Mouse (Mus musculus) left cerebral cortex, adult 8-10 months (tissue): ENCODE results near the gene Dnajc17. TPM values are rescaled to one million over a fixed set of nuclear protein-coding genes. Genes with fewer than 3 reads are reported as not detected.

ENCODE experiments used
- DNase-seq, 2 experiments: peaks; one replicate each; pipeline ENCODE4 v3.0.0; 2022; ENCODE audit warnings: low spot score in 2 of 2
- total RNA-seq, 4 experiments: library from RNA; stranded (reverse); gene quantifications; 2 replicates each; pipeline ENCODE4 v1.2.4; 2022

Gene Dnajc17
- total RNA-seq: 10 to 100 TPM; 15.9 to 21.6 (median 19.1) TPM

DNA sequence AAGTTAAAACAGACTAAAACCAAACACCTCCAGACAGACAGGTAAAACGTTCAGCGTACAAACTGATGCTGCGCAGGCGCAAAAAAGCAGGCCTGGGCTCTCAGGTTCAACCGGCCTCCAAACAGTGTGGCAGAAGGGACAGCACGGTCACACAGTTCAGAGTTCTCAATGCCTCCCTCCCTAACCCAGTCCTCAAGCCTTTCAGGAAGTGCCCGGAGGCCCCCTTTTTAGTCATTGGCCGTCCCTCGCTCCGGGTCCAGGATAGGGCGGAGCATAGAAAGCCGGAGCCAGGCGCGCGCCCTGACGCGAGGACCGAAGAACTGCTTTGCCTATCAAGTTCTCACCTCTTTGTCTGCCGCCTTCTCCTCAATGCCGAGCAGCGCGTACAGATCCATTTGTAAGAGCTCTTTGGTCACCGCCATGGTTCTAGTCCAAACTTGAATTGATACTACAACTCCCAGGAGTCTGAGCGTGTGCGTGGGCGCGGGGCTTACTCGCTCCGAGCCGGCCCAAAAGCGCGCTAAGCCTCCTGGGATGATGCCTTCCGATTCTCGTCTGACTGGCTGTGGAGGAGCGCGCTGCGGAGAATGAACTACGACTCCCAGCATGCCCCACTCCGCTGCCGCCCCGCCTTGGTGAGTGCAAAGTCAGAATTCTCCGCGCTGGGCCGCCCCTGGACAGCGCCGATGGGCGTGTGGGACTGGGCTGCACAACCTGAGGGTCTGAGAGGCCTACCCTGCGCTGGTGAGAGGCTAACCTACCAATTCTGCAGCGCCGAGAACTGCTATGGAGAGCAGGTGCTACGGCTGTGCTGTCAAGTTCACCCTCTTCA lies at the start of gene Dnajc17, which contains the start of gene Zfyve19:
Gene Dnajc17 (minus strand): TSS at position 452 of the 832 bp plus-strand sequence.
Gene Zfyve19 (plus strand): TSS at position 274 of the 832 bp plus-strand sequence.
- DNase-seq: peak; percentile 92 to 97

GRCm38 (mm10) chr2:119254976-119255375 lies 46.4 kb upstream of the Dnajc17 start:
- DNase-seq: no peak

- peak; percentile 51 to 76 for DNase-seq
These were observed 42.4 kb upstream of the Dnajc17 start for GRCm38 (mm10) chr2:119250826-119251478.

- DNase-seq: no peak
These were observed 41.8 kb upstream of the Dnajc17 start for GRCm38 (mm10) chr2:119250377-119250776.

DNA sequence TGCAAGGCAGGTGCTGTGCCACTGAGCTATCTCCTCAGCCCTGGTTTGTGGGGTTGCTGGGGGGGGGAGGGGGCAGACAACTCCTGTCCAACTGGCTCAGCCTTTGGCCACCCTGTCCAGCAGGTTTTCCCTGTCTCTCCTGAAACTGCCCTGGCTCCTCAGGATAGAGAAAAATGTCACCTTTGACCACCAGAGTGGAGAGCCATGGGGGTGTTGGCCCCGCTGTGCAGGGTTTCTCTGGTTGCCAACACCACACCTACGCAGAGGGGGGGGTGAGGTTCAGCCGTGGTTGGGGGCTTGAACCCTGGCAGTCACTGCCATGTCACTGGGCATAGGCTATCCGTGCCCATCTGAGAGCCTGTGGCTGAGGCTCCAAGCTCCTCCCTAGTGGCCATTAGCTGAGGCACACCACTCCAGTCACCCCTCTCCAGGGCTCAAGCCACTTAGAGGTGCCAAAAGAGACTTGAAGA lies 41.0 kb upstream of the Dnajc17 start:
- DNase-seq: no peak

GRCm38 (mm10) chr2:119247904-119248303 lies 39.3 kb upstream of the Dnajc17 start:
- no peak for DNase-seq

DNA sequence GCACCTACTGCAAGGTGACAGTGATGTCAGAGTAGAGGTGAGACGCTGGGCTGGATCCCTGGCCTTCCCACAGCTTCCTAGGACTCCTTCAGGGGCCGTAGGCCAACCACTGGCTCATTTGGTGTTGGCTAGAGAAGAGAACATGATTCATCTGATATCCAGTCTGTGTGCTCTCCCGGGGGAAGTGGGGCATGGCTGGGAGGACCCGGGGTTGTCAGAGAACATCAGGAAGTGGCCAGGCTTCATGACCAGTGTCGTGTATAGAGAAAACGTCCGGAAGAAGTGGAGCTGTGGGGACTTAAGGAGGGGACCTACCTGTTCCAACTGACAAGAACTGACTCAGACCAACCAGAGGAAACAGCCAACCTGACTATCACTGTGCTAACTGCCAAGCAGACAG lies 36.7 kb upstream of the Dnajc17 start:
- no peak for DNase-seq

GRCm38 (mm10) chr2:119242548-119242947 lies 34.0 kb upstream of the Dnajc17 start:
- no peak for DNase-seq

- no peak for DNase-seq
These were observed 32.2 kb upstream of the Dnajc17 start for GRCm38 (mm10) chr2:119240819-119241186.

DNA sequence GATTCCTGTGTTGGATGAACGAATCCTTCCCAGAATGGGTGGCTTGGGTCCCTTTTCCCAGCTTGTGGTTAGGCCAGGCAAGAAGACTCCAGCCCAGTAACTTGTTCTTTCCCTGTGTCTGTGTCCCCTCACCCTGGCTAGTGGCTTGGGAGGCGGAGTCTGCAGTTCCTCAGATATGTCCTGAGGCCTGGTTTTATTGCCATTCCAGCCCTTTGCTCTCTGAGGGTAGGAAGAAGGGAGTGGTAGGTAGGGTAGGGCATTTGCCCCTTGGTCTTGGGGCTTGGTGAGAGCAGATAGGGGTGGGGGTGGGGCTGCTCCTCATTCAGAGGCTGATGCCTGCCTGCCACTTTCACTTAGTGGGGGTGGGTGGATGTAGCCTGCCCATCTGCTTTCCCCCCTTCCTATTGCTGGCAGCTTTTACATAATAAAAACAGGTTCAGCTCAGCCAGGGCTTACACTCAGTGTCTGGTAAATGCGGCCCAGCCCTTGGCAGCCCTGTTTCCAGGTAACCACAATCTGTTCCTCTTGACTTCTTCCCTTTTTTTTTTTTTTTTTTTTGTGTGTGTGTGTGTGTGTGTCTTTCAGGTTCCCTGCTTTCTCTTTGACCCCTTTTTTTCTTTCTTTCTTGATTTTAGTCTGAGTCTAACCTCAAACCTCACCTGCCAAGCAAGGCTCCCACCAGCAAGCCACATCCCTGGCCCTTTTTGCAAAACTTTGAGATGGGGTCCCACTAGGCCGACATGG lies 31.7 kb upstream of the Dnajc17 start:
- no peak for DNase-seq

DNA sequence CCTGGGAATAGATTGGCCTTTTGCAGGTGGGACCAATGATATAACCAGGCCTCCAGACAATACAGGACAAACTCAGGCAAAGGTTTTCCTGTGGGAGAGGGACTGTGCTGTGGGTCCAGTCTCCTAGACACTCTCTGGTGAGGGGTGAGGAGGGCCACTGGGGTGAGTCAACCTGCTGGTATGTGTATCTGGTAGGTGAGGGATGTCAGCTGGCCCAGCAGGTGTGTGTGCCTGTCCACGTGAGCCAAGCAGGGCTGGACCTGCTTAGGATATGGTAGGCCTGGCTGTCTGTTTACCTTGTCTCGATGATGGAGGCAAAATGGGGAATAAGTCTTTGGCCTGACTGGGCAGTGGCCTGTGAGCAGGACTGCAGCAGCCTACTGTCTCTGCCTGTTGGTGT lies 30.1 kb upstream of the Dnajc17 start:
- DNase-seq: no peak

DNA sequence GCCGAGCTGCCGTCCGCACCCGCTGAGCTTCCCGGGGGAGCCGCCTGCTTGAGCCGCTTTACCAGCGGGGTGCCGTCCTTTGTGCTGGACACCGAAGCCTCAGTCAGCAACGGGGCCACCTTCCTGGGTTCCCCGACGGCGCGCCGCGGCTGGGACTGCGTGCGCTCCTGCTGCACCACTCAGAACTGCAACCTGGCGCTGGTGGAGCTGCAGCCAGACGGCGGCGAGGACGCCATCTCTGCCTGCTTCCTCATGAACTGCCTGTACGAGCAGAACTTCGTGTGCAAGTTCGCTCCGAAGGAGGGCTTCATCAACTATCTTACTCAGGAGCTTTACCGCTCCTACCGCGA lies 29.3 kb upstream of the Dnajc17 start:
- DNase-seq: no peak

- no peak for DNase-seq
These were observed 28.7 kb upstream of the Dnajc17 start, which contains the start of gene Spint1 for GRCm38 (mm10) chr2:119237210-119237870. Gene Spint1, plus strand, starts transcription at chr2:119237362.

GRCm38 (mm10) chr2:119236682-119237209 lies 28.2 kb upstream of the Dnajc17 start:
- DNase-seq: no peak

DNA sequence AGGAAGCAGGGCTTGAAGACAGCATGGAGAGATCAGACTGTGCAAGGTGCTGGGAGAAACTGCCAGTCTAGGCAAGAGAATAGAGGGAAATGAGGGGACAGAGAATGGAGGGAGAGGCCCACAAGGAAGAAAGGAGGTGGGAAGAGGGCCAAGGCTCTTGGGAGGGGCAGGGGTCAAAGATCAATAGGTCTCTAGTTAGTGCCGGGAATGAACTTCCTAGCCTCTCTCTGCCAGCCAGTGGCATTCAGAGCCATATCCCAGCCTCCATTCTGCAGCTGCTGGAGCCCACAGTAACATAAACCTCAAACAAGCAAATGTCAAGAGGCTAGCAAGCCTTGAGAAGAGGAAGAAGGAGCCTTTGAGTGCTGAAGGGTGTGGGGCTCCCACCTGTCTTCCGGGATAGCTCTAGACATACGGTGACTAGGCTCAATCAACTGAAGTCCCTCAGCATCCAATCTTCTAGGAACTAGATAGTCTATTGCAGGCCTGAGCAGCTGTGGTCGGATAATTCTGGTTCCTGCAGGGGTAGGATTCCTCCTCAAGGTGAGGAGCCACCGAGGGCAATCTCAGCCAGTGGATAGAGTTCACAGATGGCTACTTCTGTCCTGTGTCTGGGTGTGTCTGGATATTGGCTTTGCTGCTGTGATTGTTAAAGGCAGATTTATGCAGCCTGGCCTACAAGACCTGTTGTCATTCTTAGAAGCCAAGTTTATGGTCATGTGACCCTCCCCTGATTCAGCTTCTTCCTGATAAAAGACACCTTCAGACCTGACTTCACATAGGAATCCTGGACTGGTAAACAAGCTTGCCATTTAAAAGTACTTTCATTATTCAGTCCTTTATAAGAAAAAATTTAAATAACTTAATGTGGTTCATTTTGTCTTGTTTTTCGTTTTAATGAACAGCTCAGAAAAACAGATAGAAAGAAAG lies 21.4 kb upstream of the Dnajc17 start, which contains the start of gene Ppp1r14d:
Gene Ppp1r14d (minus strand): TSS at position 132 of the 930 bp plus-strand sequence.
- DNase-seq: no peak

DNA sequence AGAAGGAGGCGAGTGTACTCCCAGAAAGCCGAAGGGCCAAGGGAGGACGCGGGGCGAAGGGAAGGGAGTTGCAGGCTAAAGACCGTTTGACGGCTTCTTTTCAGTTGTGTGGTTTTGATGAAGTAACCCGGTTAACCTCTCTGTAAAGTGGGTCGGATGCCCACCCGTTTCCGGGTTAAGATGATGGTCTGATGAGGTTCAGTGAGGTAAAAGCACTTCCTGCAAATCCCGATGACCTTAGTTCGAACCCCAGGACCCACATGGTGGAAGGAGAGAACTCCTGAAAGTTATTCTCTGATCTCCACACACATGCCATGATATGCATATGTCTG lies 547 bp upstream of the Dnajc17 start:
- DNase-seq: no peak

DNA sequence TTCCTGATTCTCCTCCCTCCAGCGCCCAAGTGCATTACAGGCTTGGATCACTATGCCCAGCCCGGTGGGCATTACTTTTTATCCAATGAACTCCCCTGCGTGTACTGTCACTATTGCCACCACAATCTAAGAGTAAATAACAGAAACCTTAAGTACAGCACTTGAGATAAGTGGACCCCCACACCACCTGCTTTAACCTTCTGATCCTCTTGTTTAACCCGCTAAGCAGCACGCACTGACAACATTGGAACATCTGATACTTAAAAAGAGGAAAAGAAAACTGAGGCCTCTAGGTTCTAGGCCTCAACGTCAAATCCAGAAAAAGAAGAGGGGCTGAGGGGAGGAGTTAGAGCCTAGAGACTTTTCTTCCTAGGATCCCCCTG lies 643 bp downstream of the Dnajc17 start:
- no peak for DNase-seq

- DNase-seq: no peak
These were observed 4.6 kb downstream of the Dnajc17 start for GRCm38 (mm10) chr2:119203871-119204460.

GRCm38 (mm10) chr2:119202914-119203453 lies 5.6 kb downstream of the Dnajc17 start:
- DNase-seq: no peak
